Mouse (Mus musculus) intestine, postnatal 0 days (tissue): ENCODE results near the gene C87436. TPM values are rescaled to one million over a fixed set of nuclear protein-coding genes. Genes with fewer than 3 reads are reported as not detected.

Experiments
- ATAC-seq: fragments of 200-750 bp; cut with Nextera tagmentation; 2 replicates; pipeline ENCODE4 v1.8.0; 2017; ENCODE audit warnings: mild to moderate bottlenecking, moderate TSS enrichment, moderate library complexity
- H3K27ac ChIP-seq: fragments of 300-500 bp; sonication (generic); 2 replicates; pipeline ENCODE4 v1.5.1; 2014; ENCODE audit warnings: mild to moderate bottlenecking, low read depth, low read length, moderate library complexity
- H3K27me3 ChIP-seq: fragments of 300-500 bp; sonication (generic); replicated peaks from 2 replicates; pipeline ENCODE4 v1.6.1; 2014; ENCODE audit warnings: low read length, mixed read lengths; ENCODE audit not compliant: control insufficient read depth, insufficient read depth
- H3K36me3 ChIP-seq: fragments of 300-500 bp; sonication (generic); 2 replicates; pipeline ENCODE4 v1.6.1; 2014; ENCODE audit warnings: mild to moderate bottlenecking, moderate library complexity; ENCODE audit not compliant: control insufficient read depth, insufficient read depth
- H3K4me1 ChIP-seq: fragments of 300-500 bp; sonication (generic); replicated peaks from 2 replicates; pipeline ENCODE4 v1.6.1; 2014; ENCODE audit warnings: antibody characterized with exemption, low read length, mixed read lengths; ENCODE audit not compliant: control insufficient read depth, insufficient read depth
- H3K4me2 ChIP-seq: fragments of 300-500 bp; sonication (generic); replicated peaks from 2 replicates; pipeline ENCODE4 v1.6.1; 2014; ENCODE audit warnings: low read depth, mild to moderate bottlenecking, moderate library complexity
- H3K4me3 ChIP-seq: fragments of 300-500 bp; sonication (generic); 2 replicates; pipeline ENCODE4 v1.5.1; 2014; ENCODE audit warnings: low read depth, low read length
- H3K9ac ChIP-seq: fragments of 300-500 bp; sonication (generic); 2 replicates; pipeline ENCODE4 v1.6.1; 2014; ENCODE audit warnings: mild to moderate bottlenecking, low read depth, low read length
- H3K9me3 ChIP-seq: fragments of 300-500 bp; sonication (generic); 2 replicates; pipeline ENCODE4 v1.6.1; 2016; ENCODE audit warnings: mixed run types; ENCODE audit not compliant: control insufficient read depth
- CTCF ChIP-seq: sonication (generic); IDR thresholded peaks from 2 replicates; pipeline ENCODE4 v1.5.1; 2016; ENCODE audit warnings: low read depth, mild to moderate bottlenecking, control low read depth, antibody characterized with exemption, moderate library complexity
- WGBS: fragments of 180-500 bp; shearing (Covaris S2); extraction: QIAGEN DNeasy Blood & Tissue Kit; methylation state at CpG from one replicate; pipeline ENCODE4 v1.1.7; 2014; 5-methylcytosine and 5-hydroxymethylcytosine counted together
- polyA plus RNA-seq: library from polyadenylated mRNA; unstranded; fragments of >200 nt; fragmentation: Nextera tagmentation; extraction: Ambion mirVana; gene quantifications from 2 replicates; pipeline ENCODE4 v1.2.1, GENCODE M21; 2015

C87436 gene
- polyA plus RNA-seq = 12.4 and 12.8 TPM in 2 replicates

DNA sequence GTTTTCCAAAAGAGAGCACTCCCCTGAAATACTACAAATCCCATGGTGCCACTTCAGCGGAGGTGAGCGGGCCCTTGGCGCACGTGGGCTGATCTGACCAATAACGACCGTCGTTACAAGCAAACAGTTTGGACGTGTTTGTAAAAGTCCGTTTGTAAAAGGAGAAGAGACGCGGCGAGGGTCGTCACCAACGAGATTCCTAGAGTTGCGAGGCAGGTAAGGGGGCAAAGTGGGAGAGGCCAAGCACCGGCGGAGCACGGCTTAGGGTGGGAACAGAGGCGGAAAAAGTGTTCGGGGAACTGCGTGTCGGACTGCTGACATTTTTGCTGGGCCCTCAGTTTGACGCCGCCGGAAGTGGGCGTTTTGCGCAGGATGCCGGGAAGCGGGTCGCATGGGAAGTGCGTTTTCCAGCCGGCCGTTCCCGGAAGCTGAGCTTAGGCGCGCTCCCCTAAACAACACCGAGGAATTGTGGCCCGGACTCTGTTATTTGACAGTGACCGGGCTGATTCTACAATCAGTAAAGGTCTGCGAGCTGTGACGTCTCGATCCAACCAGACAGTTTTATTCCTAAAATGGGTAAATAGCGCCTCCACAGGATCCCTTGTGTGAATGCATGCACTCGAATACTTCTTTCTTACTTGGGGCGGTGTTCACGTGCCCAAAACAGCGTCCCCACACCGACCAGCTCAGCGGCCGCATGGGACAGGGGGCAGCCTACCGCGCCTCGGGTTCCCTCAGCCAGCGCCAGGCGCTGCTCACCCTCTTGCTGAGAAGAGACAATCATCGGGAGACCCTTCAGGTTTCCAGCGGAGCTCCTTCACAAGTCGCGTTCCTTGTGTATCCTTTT is at the start of gene C87436:
Gene C87436, plus strand, starts transcription at position 103 of the 847 bp plus-strand sequence.
- H3K4me3 ChIP-seq = peak within 1 kb of the TSS; percentile 76
- H3K9ac ChIP-seq = peak within 1 kb of the TSS; percentile 83
- H3K27me3 ChIP-seq = no peaks in the 10 kb centered on the region
- H3K36me3 ChIP-seq = peaks cover 20% of the 10 kb centered on the region
- peak; percentile 93 for ATAC-seq
- H3K4me1 ChIP-seq = no peaks in the 10 kb centered on the region
- no peaks in the 10 kb centered on the region for H3K9me3 ChIP-seq
- peak; percentile 76 for TF ChIP-seq CTCF
- H3K27ac ChIP-seq = peak within 1 kb of the TSS; percentile 96
- under 1% methylated on average over 59 of the region's 59 CpGs for WGBS
- peak within 1 kb of the TSS; percentile 73 for H3K4me2 ChIP-seq

DNA sequence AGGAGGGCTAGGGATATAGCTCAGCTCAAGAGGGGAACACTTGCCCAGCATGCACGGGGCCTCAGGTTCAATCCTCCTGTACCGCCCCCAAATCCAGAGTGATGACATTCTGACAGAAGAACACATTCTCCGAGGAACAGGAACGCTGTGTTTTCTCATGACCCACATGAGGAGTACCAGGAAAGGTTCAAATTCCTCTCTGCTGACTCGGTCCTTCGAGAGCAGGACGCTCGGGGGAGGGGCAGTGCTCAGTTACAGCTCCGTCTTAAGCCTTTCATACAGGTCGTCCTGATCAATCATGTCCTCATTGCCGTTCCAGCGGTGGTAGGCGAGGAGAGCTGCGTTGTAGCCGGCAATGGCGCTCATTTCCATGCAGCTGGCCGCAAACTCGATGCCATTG is 49.7 kb upstream of the C87436 start:
- TF ChIP-seq CTCF = no peak
- WGBS = 74% methylated on average over 18 of the region's 18 CpGs
- H3K36me3 ChIP-seq = peaks cover 44% of the 10 kb centered on the region
- 0 out of 2 replicates have a peak, but pooled peaks have one; percentile 22 for ATAC-seq
- no peaks in the 10 kb centered on the region for H3K9me3 ChIP-seq
- H3K4me2 ChIP-seq = no peak overlapping the region
- no peak overlapping the region for H3K9ac ChIP-seq
- H3K4me3 ChIP-seq = no peak overlapping the region
- H3K4me1 ChIP-seq = no peaks in the 10 kb centered on the region
- no peak overlapping the region for H3K27ac ChIP-seq
- no peaks in the 10 kb centered on the region for H3K27me3 ChIP-seq

DNA sequence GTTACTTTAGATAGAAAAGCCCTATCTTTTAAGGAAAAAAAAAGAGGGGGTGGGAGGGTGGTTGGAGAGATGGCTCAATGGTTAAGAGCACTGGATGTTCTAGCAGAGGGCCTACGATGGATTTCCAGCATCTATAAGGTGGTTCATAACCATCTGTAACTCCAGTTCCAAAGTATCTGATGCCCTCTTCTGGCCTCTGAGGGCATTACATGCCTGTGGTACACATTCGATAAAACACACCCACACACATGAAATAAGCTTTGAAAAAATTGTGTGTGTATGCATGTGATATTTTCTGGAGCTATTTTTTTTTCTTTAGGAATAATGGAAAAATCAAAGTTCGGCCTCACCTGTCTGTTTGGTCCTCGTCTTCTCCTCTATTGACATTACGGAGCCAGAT is 46.8 kb upstream of the C87436 start:
- Histone ChIP-seq H3K36me3 (peaks cover 48% of the 10 kb centered on the region), H3K4me2 (no peak overlapping the region), H3K4me1 (0 out of 2 replicates have a peak, but pooled peaks cover 10% of the 10 kb centered on the region), H3K9ac (no peak overlapping the region), H3K4me3 (no peak overlapping the region), H3K27me3 (no peaks in the 10 kb centered on the region), H3K27ac (no peak overlapping the region), H3K9me3 (no peaks in the 10 kb centered on the region)
- peak; percentile 55 for TF ChIP-seq CTCF
- 91% methylated on average over 5 of the region's 5 CpGs for WGBS
- ATAC-seq = no peak

DNA sequence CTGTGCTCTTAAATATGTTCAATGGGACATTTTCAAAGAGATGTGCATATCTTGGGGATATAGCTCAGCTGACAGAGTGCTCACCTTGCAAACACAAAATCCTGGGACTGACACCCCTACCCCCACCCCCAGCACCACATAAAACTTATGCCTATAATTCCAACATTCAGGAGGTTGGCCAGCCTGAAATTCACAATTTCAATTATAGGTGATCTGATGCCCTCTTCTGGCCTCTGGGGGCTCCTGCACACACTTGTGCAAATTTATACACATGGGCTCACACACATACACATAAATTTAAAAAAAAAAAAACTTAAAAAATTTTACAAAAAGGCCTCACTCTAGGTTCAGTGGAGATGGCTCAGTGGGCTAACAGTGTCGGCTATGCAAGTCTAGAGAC is 45.0 kb upstream of the C87436 start:
- no peaks in the 10 kb centered on the region for H3K27me3 ChIP-seq
- 93% methylated on average over 1 of the region's 1 CpGs for WGBS
- no peak overlapping the region for H3K27ac ChIP-seq
- no peak overlapping the region for H3K9ac ChIP-seq
- 0 out of 2 replicates have a peak, but pooled peaks cover 10% of the 10 kb centered on the region for H3K4me1 ChIP-seq
- TF ChIP-seq CTCF = peak; percentile 31; the same call in 1 of the 2 replicates
- ATAC-seq = no peak
- H3K36me3 ChIP-seq = peaks cover 42% of the 10 kb centered on the region
- H3K9me3 ChIP-seq = no peaks in the 10 kb centered on the region
- H3K4me2 ChIP-seq = no peak overlapping the region
- no peak overlapping the region for H3K4me3 ChIP-seq

DNA sequence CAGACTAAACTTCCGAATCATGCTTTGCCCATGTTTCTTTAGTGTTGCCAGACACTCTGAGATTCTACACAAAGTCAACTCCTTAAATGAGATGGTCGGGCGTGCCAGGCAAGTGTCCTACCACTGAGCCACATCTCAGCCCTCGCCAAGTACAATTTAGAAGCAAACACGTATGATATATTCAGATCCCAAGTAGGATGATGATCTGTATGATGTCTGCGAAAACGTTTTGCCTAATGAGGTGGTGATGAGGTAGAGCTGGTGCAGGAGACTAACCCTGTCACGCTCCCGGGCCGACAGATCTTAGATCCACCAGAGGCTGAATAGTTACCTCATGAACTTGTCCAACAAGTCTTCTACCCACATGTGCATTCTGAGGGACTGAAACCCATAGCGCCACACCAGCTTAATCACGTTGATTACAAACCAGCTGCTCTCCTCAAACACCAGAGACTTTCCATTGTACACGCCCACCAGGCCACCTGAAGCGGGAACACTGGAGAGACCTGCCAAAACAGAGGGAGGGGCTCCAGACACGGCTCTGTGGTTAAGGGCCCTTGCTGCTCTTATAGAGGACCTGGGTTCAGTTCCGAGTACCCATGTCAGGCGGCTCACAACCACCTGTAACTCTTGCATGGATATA is 44.0 kb upstream of the C87436 start:
- ATAC-seq = no peak
- TF ChIP-seq CTCF = no peak
- 82% methylated on average over 17 of the region's 17 CpGs for WGBS

DNA sequence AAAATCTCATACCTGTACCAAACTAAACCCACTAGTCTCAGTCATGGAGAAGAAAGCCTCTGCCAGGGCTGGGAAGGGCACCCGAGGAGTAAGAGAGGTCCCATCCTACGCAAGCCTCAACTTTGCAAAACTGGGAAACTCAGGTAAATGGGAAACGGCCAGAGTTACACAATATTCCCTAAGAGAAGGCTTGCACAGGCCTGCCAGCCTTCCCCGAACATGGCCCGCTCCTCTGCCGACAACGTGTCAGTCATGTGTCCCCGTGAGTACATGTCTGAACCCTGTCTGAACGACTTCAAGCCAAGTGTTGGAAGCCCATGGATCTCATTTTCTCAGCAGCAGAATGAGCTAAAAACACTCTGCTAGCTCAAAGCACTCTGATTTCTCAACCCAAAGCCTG is 43.2 kb upstream of the C87436 start:
- no peak for ATAC-seq
- Histone ChIP-seq H3K27ac (no peak overlapping the region), H3K36me3 (peaks cover 25% of the 10 kb centered on the region), H3K9me3 (no peaks in the 10 kb centered on the region), H3K9ac (no peak overlapping the region), H3K4me2 (no peak overlapping the region; the same call in 1 of the 2 replicates), H3K4me3 (no peak overlapping the region), H3K27me3 (no peaks in the 10 kb centered on the region), H3K4me1 (0 out of 2 replicates have a peak, but pooled peaks cover 10% of the 10 kb centered on the region)
- WGBS = 90% methylated on average over 9 of the region's 9 CpGs
- TF ChIP-seq CTCF = no peak

More for the DNA sequence above, 44.0 kb upstream of the C87436 start:
- Histone ChIP-seq H3K36me3 (peaks cover 32% of the 10 kb centered on the region), H3K4me2 (no peak overlapping the region), H3K9me3 (no peaks in the 10 kb centered on the region), H3K27me3 (no peaks in the 10 kb centered on the region), H3K4me3 (no peak overlapping the region), H3K4me1 (0 out of 2 replicates have a peak, but pooled peaks cover 10% of the 10 kb centered on the region), H3K9ac (no peak overlapping the region), H3K27ac (no peak overlapping the region)
